In the genomic region with DNA sequence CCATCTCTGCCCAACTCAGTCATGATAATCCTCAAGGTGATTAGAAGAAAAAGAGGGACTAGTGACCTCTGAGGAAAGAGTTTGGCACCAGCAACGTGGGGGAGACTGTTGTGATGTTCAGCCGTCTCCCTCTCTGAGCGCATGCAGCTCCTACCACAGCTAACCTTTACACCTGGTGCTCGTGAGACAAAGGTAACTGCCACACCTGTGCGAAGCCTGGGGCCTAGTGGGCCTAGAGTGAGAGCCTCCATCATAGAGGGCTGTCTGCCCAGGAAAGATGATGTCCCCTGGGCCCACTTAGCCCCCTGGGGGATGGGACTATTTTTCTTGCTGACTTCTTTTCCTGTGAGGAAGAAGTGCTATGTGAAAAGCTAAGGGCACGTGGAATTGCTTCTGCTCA, we compare ENCODE assay signal across 15 mouse cellular contexts. TPM values are rescaled to one million over a fixed set of nuclear protein-coding genes. Genes with fewer than 3 reads are reported as not detected.
"Had no signal": no experiment of that assay in that cellular context is flagged by ENCODE, and none has a peak within 500 bp of the region (broad histone marks: within the 10 kb centered on the region; RNA-seq: fewer than 3 reads in every experiment).

No protein-coding gene starts in this region.

- DNase-seq: heart, postnatal 14 days; heart, postnatal 4 days; kidney, adult 11 months; kidney, adult 18-20 months; kidney, adult 2 months; kidney, adult 8-10 months; kidney, adult 9 months; kidney, postnatal 10 days; kidney, postnatal 14 days; kidney, postnatal 25 days; kidney, postnatal 36 days; kidney, postnatal 4 days; layer of hippocampus, adult 9-11 months; layer of hippocampus, postnatal 36 days had no signal

RNA-seq across cellular contexts. Expression of gene Prlr, which starts 36.2 kb away (rescaled TPM):
- total RNA-seq: hematopoietic stem cell, adult 5-6 weeks had no signal
